Mouse (Mus musculus) liver, postnatal 0 days (tissue): ENCODE results near the gene Trim23.

Source experiments
- CTCF ChIP-seq: sonication (generic); IDR thresholded peaks from 2 replicates; pipeline ENCODE4 v1.5.1; 2016; ENCODE audit warnings: antibody characterized with exemption, low read depth
- EP300 ChIP-seq: IDR thresholded peaks from 2 replicates; pipeline ENCODE4 v1.6.1; 2016; ENCODE audit warnings: antibody characterized with exemption, low read depth, mild to moderate bottlenecking

DNA sequence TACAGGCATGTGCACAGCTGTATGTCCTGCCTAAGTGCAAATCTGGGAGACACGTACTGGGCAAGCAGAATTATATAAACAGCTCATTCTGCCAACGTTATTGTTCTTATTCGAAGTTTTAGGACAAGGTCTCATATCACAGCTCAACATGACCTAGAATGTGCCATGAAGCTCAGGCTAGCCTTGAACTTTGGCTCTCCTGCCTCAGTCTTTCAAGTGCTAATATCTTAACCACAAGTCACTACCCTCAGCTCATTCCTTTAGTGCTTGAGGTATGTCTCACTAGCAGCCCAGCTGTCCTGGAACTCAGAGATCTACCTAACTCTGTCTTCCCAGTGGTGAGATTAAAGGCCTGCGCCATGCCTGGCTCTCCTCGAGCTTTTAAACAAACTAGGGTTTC, 6.9 kb upstream of the Trim23 start:
- no peak for TF ChIP-seq CTCF
- TF ChIP-seq EP300, result no peak
